Mouse (Mus musculus): ENCODE data around the gene Ccdc6. TPM values are rescaled to one million over a fixed set of nuclear protein-coding genes. Genes with fewer than 3 reads are reported as not detected.

The Ccdc6 gene
- polyA plus RNA-seq, 1 experiment from 2014 or later = 35.3 TPM

- DNase-seq (ENCODE audit: low read depth, low spot score) = no peak
- in situ Hi-C loops (cut with MboI; ENCODE audit: low pct_unique_long_range_greater_than_20kb) = no loop called here
- no peak for ATAC-seq
- CTCF ChIA-PET = no interaction called here
- H3K27me3 ChIP-seq = no peaks in the 10 kb centered on the region
- TF ChIP-seq CTCF (IDR thresholded peaks at IDR 0.05) = no peak
- POLR2A ChIA-PET = interaction anchor here (0.5 to 1.6 kb wide), 2 partner anchors 21 to 1048 kb away, joined by 3 read pairs; partner anchors contain the start of gene Mrln
Measured at GRCm38 (mm10) chr10:70183210-70184080, 86.5 kb downstream of the Ccdc6 start.

DNA sequence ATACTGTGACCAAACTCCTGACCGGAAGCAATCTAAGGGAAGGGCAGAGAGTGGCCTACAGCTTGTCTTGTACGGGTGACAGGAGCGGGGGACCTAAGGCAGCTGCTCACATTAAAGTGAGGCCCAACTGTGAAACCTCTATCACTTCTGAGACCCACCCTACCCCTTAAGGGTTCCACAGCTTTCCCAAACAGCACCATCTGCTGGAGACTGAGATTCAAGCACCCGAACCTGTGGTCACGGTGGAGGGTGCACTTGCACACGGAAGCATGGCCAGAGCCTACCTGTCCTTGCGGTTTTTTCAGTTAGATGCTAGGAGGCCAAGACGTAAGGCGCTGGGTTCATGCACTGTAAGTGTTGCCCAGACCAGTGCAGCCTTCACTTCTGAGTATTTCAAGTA is 89.2 kb downstream of the Ccdc6 start:
- peak; percentile 60 for TF ChIP-seq CTCF (IDR thresholded peaks at IDR 0.05)
- POLR2A ChIA-PET = no interaction called here
- H3K27me3 ChIP-seq = no peaks in the 10 kb centered on the region
- ATAC-seq = no peak
- in situ Hi-C loops (cut with MboI; ENCODE audit: low pct_unique_long_range_greater_than_20kb) = no loop called here
- DNase-seq (ENCODE audit: low read depth, low spot score) = no peak
- CTCF ChIA-PET = interaction anchor here (1.0 to 1.3 kb wide), 4 partner anchors 9 to 187 kb away, joined by 3 to 4 read pairs (median 3); no protein-coding TSS in a partner anchor

DNA sequence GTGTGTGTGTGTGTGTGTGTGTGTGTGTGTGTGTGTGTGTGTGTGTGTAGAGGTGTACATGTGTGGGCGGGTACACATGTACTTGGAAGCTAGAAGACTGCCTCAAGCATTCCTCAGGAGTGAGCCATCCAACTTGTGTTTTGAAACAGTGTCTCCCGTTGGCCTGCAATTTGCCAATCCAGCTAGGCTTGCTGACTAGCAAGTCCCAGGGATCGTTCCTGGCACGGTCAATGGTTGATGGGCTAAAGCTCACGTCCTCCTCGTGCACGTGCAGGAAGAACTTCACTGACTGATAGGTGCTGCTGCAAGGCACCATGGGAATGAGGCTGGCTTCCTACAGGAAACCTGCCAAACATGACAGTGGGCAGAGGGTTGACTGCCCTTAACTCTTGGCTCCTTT is 89.7 kb downstream of the Ccdc6 start:
- H3K27me3 ChIP-seq = no peaks in the 10 kb centered on the region
- in situ Hi-C loops (cut with MboI; ENCODE audit: low pct_unique_long_range_greater_than_20kb) = no loop called here
- CTCF ChIA-PET = interaction anchor here (0.6 kb wide), 1 partner anchor 15 kb away, joined by 3 read pairs; no protein-coding TSS in a partner anchor
- TF ChIP-seq CTCF (IDR thresholded peaks at IDR 0.05) = no peak
- no peak for ATAC-seq
- DNase-seq (ENCODE audit: low read depth, low spot score) = no peak
- POLR2A ChIA-PET = no interaction called here

- peak; percentile 62 for TF ChIP-seq CTCF (IDR thresholded peaks at IDR 0.05)
- POLR2A ChIA-PET = no interaction called here
- no peaks in the 10 kb centered on the region for H3K27me3 ChIP-seq
- in situ Hi-C loops (cut with MboI; ENCODE audit: low pct_unique_long_range_greater_than_20kb) = loop anchor here (10.0 kb wide), 1 partner anchor 375 kb away; no protein-coding TSS in a partner anchor
- DNase-seq (ENCODE audit: low read depth, low spot score) (no peak), ATAC-seq (no peak)
- CTCF ChIA-PET = no interaction called here
Measured at GRCm38 (mm10) chr10:70189864-70190263, 92.9 kb downstream of the Ccdc6 start.

GRCm38 (mm10) chr10:70194283-70194682 is 97.4 kb downstream of the Ccdc6 start:
- ATAC-seq (no peak), DNase-seq (ENCODE audit: low read depth, low spot score) (no peak)
- CTCF ChIA-PET = no interaction called here
- in situ Hi-C loops (cut with MboI; ENCODE audit: low pct_unique_long_range_greater_than_20kb) = loop anchor here (10.0 kb wide), 1 partner anchor 371 kb away; no protein-coding TSS in a partner anchor
- no peak for TF ChIP-seq CTCF (IDR thresholded peaks at IDR 0.05)
- no peaks in the 10 kb centered on the region for H3K27me3 ChIP-seq
- POLR2A ChIA-PET = no interaction called here

DNA sequence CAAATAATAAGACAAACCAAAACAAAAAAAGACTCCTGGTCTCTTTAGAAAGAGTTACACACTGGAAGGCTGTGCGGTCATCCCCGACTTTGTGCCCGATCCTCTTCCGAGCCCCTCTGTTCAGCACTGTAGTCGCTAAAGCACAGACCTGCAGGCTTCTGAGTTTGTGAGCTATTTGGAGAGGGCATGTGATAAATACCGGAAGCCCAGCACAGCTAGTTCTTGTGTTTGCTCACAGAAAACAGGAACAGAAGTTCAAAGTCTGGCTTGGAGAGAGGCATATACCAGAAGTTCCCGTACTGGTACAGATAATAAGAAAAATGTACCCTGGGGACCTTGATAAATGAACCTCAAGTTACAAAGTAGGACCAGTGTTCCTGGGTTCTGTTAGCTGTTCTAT is 98.4 kb downstream of the Ccdc6 start:
- no peak for TF ChIP-seq CTCF (IDR thresholded peaks at IDR 0.05)
- DNase-seq (ENCODE audit: low read depth, low spot score) = no peak
- no peaks in the 10 kb centered on the region for H3K27me3 ChIP-seq
- POLR2A ChIA-PET = interaction anchor here (0.5 to 0.6 kb wide), 2 partner anchors 14 to 244 kb away, joined by 3 to 4 read pairs; no protein-coding TSS in a partner anchor
- in situ Hi-C loops (cut with MboI; ENCODE audit: low pct_unique_long_range_greater_than_20kb) = loop anchor here (5.0 to 10.0 kb wide), 2 partner anchors 92 to 370 kb away; no protein-coding TSS in a partner anchor
- CTCF ChIA-PET = interaction anchor here (0.6 to 1.0 kb wide), 3 partner anchors 10 to 50 kb away, joined by 3 to 4 read pairs (median 3); no protein-coding TSS in a partner anchor
- ATAC-seq = no peak

DNA sequence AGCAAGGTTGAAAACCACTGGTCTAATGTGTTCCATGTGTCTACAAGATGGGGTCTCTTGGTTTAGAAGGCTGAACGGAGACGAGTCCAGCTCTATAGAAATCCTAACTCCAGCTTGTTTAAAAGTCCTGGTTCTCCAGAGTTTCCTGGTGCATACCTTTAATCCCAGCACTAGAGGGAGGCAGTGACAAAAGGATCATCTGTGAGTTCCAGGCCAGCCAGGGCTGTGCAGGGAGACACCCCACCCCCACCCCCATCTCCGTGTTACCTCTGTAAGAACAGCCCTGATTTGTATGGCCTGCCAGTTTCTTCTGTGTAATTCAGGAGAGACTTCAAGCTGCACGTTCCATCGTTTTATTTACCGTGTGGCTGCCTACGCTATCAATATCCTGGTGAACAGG is 98.9 kb downstream of the Ccdc6 start:
- DNase-seq (ENCODE audit: low read depth, low spot score) (no peak), ATAC-seq (no peak)
- H3K27me3 ChIP-seq = no peaks in the 10 kb centered on the region
- CTCF ChIA-PET = interaction anchor here (0.9 to 1.0 kb wide), 2 partner anchors 10 to 50 kb away, joined by 3 to 4 read pairs; no protein-coding TSS in a partner anchor
- in situ Hi-C loops (cut with MboI; ENCODE audit: low pct_unique_long_range_greater_than_20kb) = loop anchor here (5.0 to 10.0 kb wide), 2 partner anchors 92 to 369 kb away; no protein-coding TSS in a partner anchor
- POLR2A ChIA-PET = interaction anchor here (0.5 kb wide), 1 partner anchor 15 kb away, joined by 3 read pairs; no protein-coding TSS in a partner anchor
- peak; percentile 48 for TF ChIP-seq CTCF (IDR thresholded peaks at IDR 0.05)

DNA sequence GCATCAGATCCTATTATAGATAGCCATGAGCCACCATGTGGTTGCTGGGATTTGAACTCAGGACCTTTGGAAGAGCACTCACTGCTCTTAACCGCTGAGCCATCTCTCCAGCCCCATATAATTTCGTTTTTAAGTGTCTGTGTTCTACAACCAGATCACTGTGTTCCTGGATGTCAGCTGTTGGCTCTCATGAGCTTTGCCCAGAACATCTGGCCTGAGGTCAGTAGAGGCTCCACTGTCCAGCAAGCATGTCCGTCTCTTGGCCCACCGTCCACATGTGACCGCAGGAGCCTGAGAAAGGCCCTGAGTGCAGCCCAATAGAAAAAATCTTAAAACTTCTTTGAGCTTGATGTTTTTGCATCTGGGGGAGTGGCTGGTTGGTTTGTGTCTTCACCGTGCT is 99.7 kb downstream of the Ccdc6 start:
- in situ Hi-C loops (cut with MboI; ENCODE audit: low pct_unique_long_range_greater_than_20kb) = loop anchor here (5.0 to 10.0 kb wide), 2 partner anchors 91 to 368 kb away; no protein-coding TSS in a partner anchor
- POLR2A ChIA-PET = no interaction called here
- no peaks in the 10 kb centered on the region for H3K27me3 ChIP-seq
- ATAC-seq (no peak), DNase-seq (ENCODE audit: low read depth, low spot score) (no peak)
- CTCF ChIA-PET = interaction anchor here (1.0 kb wide), 1 partner anchor 63 kb away, joined by 3 read pairs; no protein-coding TSS in a partner anchor
- no peak for TF ChIP-seq CTCF (IDR thresholded peaks at IDR 0.05)

DNA sequence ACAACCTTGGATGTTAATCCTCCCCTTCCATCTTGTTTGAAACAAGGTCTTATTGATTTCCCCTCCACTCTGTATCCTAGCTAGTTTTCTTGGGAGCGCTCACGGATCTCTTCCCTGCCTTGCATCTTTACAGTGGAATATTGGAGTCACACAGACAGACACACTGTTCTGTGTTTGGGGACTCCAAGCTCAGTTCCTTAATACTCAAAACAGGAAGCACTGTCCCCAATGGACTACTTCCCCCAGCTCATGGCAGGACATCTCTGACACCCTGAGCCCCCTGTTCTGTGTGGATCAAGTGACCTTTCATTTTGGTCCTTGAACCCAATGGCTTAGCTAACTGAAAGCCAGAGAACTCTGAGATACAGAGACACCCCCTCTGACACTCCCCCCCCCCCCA is 100.7 kb downstream of the Ccdc6 start:
- TF ChIP-seq CTCF (IDR thresholded peaks at IDR 0.05) = no peak
- ATAC-seq = no peak
- no peaks in the 10 kb centered on the region for H3K27me3 ChIP-seq
- CTCF ChIA-PET = no interaction called here
- in situ Hi-C loops (cut with MboI; ENCODE audit: low pct_unique_long_range_greater_than_20kb) = loop anchor here (5.0 to 10.0 kb wide), 2 partner anchors 90 to 367 kb away; no protein-coding TSS in a partner anchor
- no peak for DNase-seq (ENCODE audit: low read depth, low spot score)
- POLR2A ChIA-PET = no interaction called here

DNA sequence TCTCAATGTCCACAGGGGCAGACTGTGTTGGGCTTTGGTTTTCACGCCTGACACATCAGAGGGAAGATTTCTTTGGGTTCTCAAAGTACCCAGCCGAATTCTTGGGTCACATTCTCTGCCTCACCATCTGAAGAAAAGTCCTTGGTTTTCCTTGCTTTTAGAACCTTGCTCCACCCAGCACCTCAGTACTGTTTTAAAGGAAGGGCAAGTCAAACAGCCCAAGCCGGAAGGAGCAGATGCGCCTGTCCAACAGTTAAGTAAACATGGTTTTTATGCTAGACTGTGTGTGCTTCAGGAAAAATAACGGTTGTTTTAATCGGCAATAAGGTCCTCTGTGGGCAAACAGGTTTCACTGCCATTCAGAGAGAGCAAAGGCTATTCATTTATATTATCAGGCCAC is 101.1 kb downstream of the Ccdc6 start:
- ChIA-PET CTCF (no interaction called here), POLR2A (no interaction called here)
- H3K27me3 ChIP-seq = no peaks in the 10 kb centered on the region
- ATAC-seq = no peak
- in situ Hi-C loops (cut with MboI; ENCODE audit: low pct_unique_long_range_greater_than_20kb) = loop anchor here (5.0 to 10.0 kb wide), 2 partner anchors 89 to 367 kb away; no protein-coding TSS in a partner anchor
- no peak for TF ChIP-seq CTCF (IDR thresholded peaks at IDR 0.05)
- DNase-seq (ENCODE audit: low read depth, low spot score) = no peak

All from Patski (cell line).